Mouse (Mus musculus): ENCODE data around the gene Enthd1.

Enthd1 gene

GRCm38 (mm10) chr15:80483041-80483705 lies 81.8 kb downstream of the Enthd1 start:
- DNase-seq (ENCODE audit: low spot score in 2 of 2) = no peak

GRCm38 (mm10) chr15:80482348-80482747 lies 82.6 kb downstream of the Enthd1 start:
- no peak for DNase-seq (ENCODE audit: low spot score in 2 of 2)

- DNase-seq (ENCODE audit: low spot score in 2 of 2) = no peak
Observed at GRCm38 (mm10) chr15:80474429-80475002, 90.4 kb downstream of the Enthd1 start.

DNA sequence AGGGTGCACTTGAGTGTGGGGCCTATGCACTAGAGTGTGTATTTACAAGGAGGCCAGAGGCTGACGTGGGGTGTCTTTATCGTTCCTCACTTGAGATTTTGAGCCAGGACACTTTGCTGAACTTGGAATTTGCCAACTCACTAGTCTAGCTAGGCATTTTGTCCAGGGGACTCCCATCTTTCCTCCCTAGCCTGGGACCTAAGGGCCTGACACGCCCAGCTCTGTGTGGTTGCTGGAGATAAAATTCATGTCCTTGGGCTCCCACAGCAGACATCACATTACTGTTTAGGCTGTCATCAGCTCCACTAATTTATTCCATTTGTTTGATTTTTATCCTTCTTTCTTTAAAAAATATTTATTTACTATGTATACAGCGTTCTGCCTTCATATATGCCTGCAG lies 97.1 kb downstream of the Enthd1 start:
- DNase-seq (ENCODE audit: low spot score in 2 of 2) = no peak

GRCm38 (mm10) chr15:80462106-80462505 lies 102.8 kb downstream of the Enthd1 start:
- DNase-seq (ENCODE audit: low spot score in 2 of 2) = no peak

DNA sequence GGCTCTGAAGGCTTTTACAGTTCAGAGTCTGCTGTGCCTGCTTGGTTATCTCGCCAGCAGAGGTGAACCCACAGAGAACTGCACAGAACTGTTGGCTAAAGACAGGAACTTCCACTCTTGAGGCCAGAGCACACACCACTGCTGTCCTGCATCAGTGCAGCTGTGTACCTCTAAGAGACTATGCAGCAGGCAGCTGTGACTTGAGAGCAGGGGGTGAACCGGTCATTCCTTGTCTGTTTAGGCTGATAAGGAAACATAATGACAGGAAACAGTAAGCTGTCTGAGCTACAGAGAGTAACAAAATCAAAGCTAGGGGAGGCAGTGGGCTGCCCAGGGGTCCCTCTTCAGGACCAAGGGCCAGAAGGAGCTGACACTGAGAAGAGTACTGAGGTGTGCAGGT lies 103.5 kb downstream of the Enthd1 start:
- no peak for DNase-seq (ENCODE audit: low spot score in 2 of 2)

DNA sequence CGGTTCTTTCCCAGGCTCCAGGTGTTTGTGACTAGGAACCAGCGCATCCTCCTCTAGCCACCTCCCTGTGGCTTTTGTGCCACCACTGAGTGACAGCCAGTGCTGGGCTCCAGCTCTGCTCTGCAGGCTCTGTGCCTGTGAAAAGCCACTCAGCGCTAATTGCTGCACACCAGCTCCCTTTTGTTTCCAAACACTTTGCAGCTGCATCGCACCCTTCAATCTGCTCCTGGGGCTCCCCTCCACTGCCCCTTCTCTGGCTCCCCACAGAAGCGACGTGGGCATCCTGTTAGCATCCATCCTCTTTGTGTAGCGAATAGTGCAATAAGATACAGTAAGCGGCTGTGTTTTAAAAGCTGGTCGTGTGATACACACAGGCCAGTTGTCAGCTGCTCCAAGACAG lies 104.9 kb downstream of the Enthd1 start:
- no peak for DNase-seq (ENCODE audit: low spot score in 2 of 2)

- no peak for DNase-seq (ENCODE audit: low spot score in 2 of 2)
Observed at GRCm38 (mm10) chr15:80457984-80458383, 107.0 kb downstream of the Enthd1 start.

- DNase-seq (ENCODE audit: low spot score in 2 of 2) = no peak
Observed at GRCm38 (mm10) chr15:80454486-80454885, 110.5 kb downstream of the Enthd1 start.

DNA sequence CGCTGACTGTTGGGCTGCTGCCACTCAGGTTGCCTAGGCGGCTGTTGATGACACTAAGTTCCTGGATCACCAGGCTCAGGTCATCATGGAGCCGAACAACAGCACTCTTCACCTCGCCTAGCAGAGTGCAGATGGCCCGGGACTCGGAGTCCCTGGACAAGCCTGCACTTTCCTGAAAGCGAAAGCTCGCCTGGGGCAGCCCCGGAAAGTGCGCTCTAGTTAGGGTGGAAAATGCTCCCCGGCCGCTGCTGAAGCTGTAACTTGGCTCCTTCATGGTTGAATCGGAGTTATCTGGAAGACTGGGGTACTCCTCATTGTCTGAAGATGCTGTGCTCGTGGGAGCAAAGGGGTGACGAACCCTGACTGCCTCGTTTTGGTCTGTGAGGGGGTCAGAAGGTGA lies 112.5 kb downstream of the Enthd1 start:
- no peak for DNase-seq (ENCODE audit: low spot score in 2 of 2)

GRCm38 (mm10) chr15:80445956-80446687 lies 118.8 kb downstream of the Enthd1 start:
- DNase-seq (ENCODE audit: low spot score in 2 of 2) = no peak

- DNase-seq (ENCODE audit: low spot score in 2 of 2) = no peak
Observed at GRCm38 (mm10) chr15:80440195-80440594, 124.8 kb downstream of the Enthd1 start.

- no peak for DNase-seq (ENCODE audit: low spot score in 2 of 2)
Observed at GRCm38 (mm10) chr15:80438423-80438822, 126.5 kb downstream of the Enthd1 start.

- DNase-seq (ENCODE audit: low spot score in 2 of 2) = no peak
Observed at GRCm38 (mm10) chr15:80437996-80438395, 127.0 kb downstream of the Enthd1 start.

DNA sequence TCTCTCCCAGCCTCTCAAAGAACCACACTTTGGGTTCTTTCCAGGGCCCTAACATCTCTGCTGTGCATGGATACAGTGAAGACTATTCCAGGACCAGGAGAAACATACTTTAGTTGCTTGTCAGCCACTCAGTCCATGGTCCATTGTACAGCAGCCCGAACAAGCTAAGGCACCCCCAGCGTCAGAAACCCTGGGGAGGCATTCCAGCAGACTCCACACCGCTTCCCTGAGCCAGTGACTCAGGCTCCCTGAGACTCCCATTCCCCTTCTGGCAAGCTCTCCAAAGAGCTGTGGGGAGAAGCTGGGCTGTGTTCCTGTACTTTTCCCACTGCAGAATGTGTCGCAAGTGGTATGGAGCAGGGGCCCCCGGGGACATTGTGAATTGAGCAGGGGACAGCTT lies 128.0 kb downstream of the Enthd1 start:
- DNase-seq (ENCODE audit: low spot score in 2 of 2) = no peak

DNA sequence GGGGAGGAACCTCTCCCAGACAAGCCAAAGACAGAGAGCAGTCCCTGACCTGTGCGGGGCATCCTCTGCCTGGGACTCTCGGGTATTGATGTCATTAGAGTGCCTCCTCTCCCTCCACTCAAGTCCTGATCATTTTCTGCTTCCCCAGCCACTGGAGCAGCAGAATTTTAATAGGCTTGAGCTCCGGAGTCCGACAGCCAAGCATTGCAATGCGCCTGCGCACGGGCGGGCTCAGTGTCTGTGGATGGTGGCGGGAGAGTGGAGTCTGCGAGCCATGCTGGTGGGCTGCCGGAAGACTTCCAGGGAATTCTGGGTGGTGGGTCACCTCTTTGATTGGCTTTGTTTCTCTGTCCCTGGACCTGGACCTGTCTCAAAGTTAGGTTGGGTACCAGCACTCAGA lies 134.6 kb downstream of the Enthd1 start:
- no peak for DNase-seq (ENCODE audit: low spot score in 2 of 2)

GRCm38 (mm10) chr15:80418146-80418545 lies 146.8 kb downstream of the Enthd1 start:
- DNase-seq (ENCODE audit: low spot score in 2 of 2) = no peak

DNA sequence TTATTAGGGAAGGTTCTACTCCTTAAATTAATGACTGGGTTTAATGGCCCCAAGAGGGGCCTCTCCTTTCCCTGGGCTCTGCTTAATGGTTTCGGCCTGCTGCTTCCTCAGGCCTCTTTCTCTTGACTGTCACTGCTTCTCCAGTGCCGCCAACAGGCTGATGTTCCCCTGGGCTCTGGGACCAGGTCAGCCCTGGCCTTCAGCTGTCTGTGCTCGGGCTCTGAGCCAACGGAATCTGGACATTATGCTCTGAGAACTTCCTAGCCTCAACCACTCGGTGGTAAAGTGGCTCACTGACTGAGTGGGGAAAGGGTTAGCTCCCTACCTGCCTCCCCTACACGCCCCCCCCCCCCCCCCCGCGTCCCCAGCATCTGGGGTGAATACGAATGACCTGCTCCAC lies 147.9 kb downstream of the Enthd1 start:
- no peak for DNase-seq (ENCODE audit: low spot score in 2 of 2)

GRCm38 (mm10) chr15:80415132-80415531 lies 149.8 kb downstream of the Enthd1 start:
- no peak for DNase-seq (ENCODE audit: low spot score in 2 of 2)

- no peak for DNase-seq (ENCODE audit: low spot score in 2 of 2)
Observed at GRCm38 (mm10) chr15:80413988-80414721, 150.8 kb downstream of the Enthd1 start.

- DNase-seq (ENCODE audit: low spot score in 2 of 2) = no peak
Observed at GRCm38 (mm10) chr15:80413070-80413469, 151.9 kb downstream of the Enthd1 start.

GRCm38 (mm10) chr15:80410661-80411060 lies 154.3 kb downstream of the Enthd1 start:
- DNase-seq (ENCODE audit: low spot score in 2 of 2) = no peak

Data from spleen, postnatal 4 days (tissue).